Mouse (Mus musculus) hindbrain, embryonic 14.5 days (tissue): ENCODE data around the gene Imp4. TPM values are rescaled to one million over a fixed set of nuclear protein-coding genes. Genes with fewer than 3 reads are reported as not detected.

Experiments used
- ATAC-seq: fragments of 200-750 bp; cut with Nextera tagmentation; 2 replicates; pipeline ENCODE4 v1.8.0; 2017; ENCODE audit warnings: moderate number of reproducible peaks, mild to moderate bottlenecking, moderate TSS enrichment, moderate library complexity; ENCODE audit not compliant: low FRiP score
- DNase-seq: peaks from one replicate; pipeline ENCODE4 v3.0.0-alpha.2; 2015; ENCODE audit warnings: low spot score
- H3K27ac ChIP-seq: fragments of 300-500 bp; sonication (generic); 2 replicates; pipeline ENCODE4 v1.5.1; 2014; ENCODE audit warnings: mild to moderate bottlenecking, moderate library complexity
- H3K27me3 ChIP-seq: fragments of 300-500 bp; sonication (generic); 2 replicates; pipeline ENCODE4 v1.6.1; 2014; ENCODE audit warnings: mild to moderate bottlenecking, low read length, mixed read lengths; ENCODE audit not compliant: control insufficient read depth, insufficient read depth
- H3K36me3 ChIP-seq: fragments of 300-500 bp; sonication (generic); replicated peaks from 2 replicates; pipeline ENCODE4 v1.6.1; 2014; ENCODE audit not compliant: control insufficient read depth, insufficient read depth
- H3K4me1 ChIP-seq: fragments of 300-500 bp; sonication (generic); replicated peaks from 2 replicates; pipeline ENCODE4 v1.6.1; 2014; ENCODE audit warnings: antibody characterized with exemption, low read length, mixed read lengths; ENCODE audit not compliant: control insufficient read depth, insufficient read depth
- H3K4me2 ChIP-seq: fragments of 300-500 bp; sonication (generic); replicated peaks from 2 replicates; pipeline ENCODE4 v1.6.1; 2014; ENCODE audit warnings: mild to moderate bottlenecking, moderate library complexity
- H3K4me3 ChIP-seq: fragments of 300-500 bp; sonication (generic); replicated peaks from 2 replicates; pipeline ENCODE4 v1.5.1; 2014; ENCODE audit warnings: mild to moderate bottlenecking, low read length
- H3K9ac ChIP-seq: fragments of 300-500 bp; sonication (generic); 2 replicates; pipeline ENCODE4 v1.6.1; 2014
- H3K9me3 ChIP-seq: fragments of 300-500 bp; sonication (generic); 2 replicates; pipeline ENCODE4 v1.6.1; 2016; ENCODE audit warnings: low read length; ENCODE audit not compliant: control insufficient read depth
- WGBS: fragments of 180-500 bp; shearing (Covaris S2); extraction: QIAGEN DNeasy Blood & Tissue Kit; methylation state at CpG from one replicate; pipeline ENCODE4 v1.1.7; 2014; 5-methylcytosine and 5-hydroxymethylcytosine counted together
- microRNA-seq: library from miRNA; unstranded; fragments of <30 nt; microRNA quantifications from one replicate; pipeline ENCODE4, GENCODE M21; 2016
- polyA plus RNA-seq: library from polyadenylated mRNA; unstranded; fragments of >200 nt; fragmentation: Nextera tagmentation; extraction: Ambion mirVana; gene quantifications from 2 replicates; pipeline ENCODE4 v1.2.1, GENCODE M21; 2014

The Imp4 gene
- polyA plus RNA-seq, 1 experiment from 2014 or later, result 49.6 TPM

GRCm38 (mm10) chr1:34489852-34490541 lies 50.3 kb downstream of the Imp4 start:
- no peak for DNase-seq
- Histone ChIP-seq H3K36me3 (no peaks in the 10 kb centered on the region), H3K9me3 (no peaks in the 10 kb centered on the region), H3K4me2 (no peak overlapping the region), H3K27me3 (no peaks in the 10 kb centered on the region), H3K9ac (no peak overlapping the region), H3K27ac (no peak overlapping the region), H3K4me1 (no peaks in the 10 kb centered on the region; the same call in 1 of the 2 replicates), H3K4me3 (no peak overlapping the region)
- ATAC-seq, result no peak
- WGBS, result 94% methylated on average over 6 of the region's 6 CpGs

GRCm38 (mm10) chr1:34491480-34491879 lies 51.8 kb downstream of the Imp4 start:
- no peaks in the 10 kb centered on the region for H3K9me3 ChIP-seq
- no peaks in the 10 kb centered on the region for H3K27me3 ChIP-seq
- ATAC-seq (no peak), DNase-seq (no peak)
- H3K4me1 ChIP-seq, result no peaks in the 10 kb centered on the region
- no peaks in the 10 kb centered on the region for H3K36me3 ChIP-seq
- 92% methylated on average over 4 of the region's 4 CpGs for WGBS
- no peak overlapping the region for H3K4me3 ChIP-seq
- no peak overlapping the region for H3K4me2 ChIP-seq
- H3K9ac ChIP-seq, result no peak overlapping the region
- H3K27ac ChIP-seq, result no peak overlapping the region

Small RNA genes lying within 50 kb of the gene (microRNA-seq; reads per million reads assigned to microRNA genes)
- gene Mir5103, result 1.1 reads per million

Other genes with a start within 250 kb of the Imp4 start
- 59.5 and 60.6 TPM in 2 replicates for gene Ccdc115, start 179 bp upstream of the Imp4 start, polyA plus RNA-seq
- 5.5 and 6.8 TPM in 2 replicates for gene Ptpn18, start 19.9 kb downstream of the Imp4 start, polyA plus RNA-seq
- not detected in 2 replicates for gene Prss39, start 58.6 kb downstream of the Imp4 start, polyA plus RNA-seq
- gene Cfc1, start 95.8 kb downstream of the Imp4 start, polyA plus RNA-seq, result 0.19 and 0.20 TPM in 2 replicates
- gene Prss40, start 121.1 kb downstream of the Imp4 start, polyA plus RNA-seq, result not detected in 2 replicates
- gene Amer3, start 139.8 kb downstream of the Imp4 start, polyA plus RNA-seq, result 29.7 and 32.1 TPM in 2 replicates